Mouse (Mus musculus) forebrain, embryonic 15.5 days (tissue): Measurements from ENCODE around the gene Trit1. TPM values are rescaled to one million over a fixed set of nuclear protein-coding genes. Genes with fewer than 3 reads are reported as not detected.

Experiments used
- ATAC-seq: fragments of 200-750 bp; cut with Nextera tagmentation; replicated peaks from 2 replicates; pipeline ENCODE4 v1.8.0; 2017; ENCODE audit warnings: mild to moderate bottlenecking, moderate TSS enrichment, moderate library complexity
- H3K27ac ChIP-seq: fragments of 300-500 bp; sonication (generic); replicated peaks from 2 replicates; pipeline ENCODE4 v1.5.1; 2015; ENCODE audit warnings: mild to moderate bottlenecking, inconsistent platforms
- H3K27me3 ChIP-seq: fragments of 300-500 bp; sonication (generic); 2 replicates; pipeline ENCODE4 v1.6.1; 2015; ENCODE audit warnings: inconsistent platforms
- H3K36me3 ChIP-seq: fragments of 300-500 bp; sonication (generic); 2 replicates; pipeline ENCODE4 v1.6.1; 2015; ENCODE audit warnings: mild to moderate bottlenecking, inconsistent platforms
- H3K4me1 ChIP-seq: fragments of 300-500 bp; sonication (generic); 2 replicates; pipeline ENCODE4 v1.6.1; 2015; ENCODE audit warnings: inconsistent platforms
- H3K4me2 ChIP-seq: fragments of 300-500 bp; sonication (generic); replicated peaks from 2 replicates; pipeline ENCODE4 v1.6.1; 2015; ENCODE audit warnings: mild to moderate bottlenecking, inconsistent platforms
- H3K4me3 ChIP-seq: fragments of 300-500 bp; sonication (generic); 2 replicates; pipeline ENCODE4 v1.5.1; 2015; ENCODE audit warnings: mild to moderate bottlenecking, inconsistent platforms
- H3K9ac ChIP-seq: fragments of 300-500 bp; sonication (generic); replicated peaks from 2 replicates; pipeline ENCODE4 v1.6.1; 2015; ENCODE audit warnings: mild to moderate bottlenecking, inconsistent platforms
- H3K9me3 ChIP-seq: fragments of 300-500 bp; sonication (generic); 2 replicates; pipeline ENCODE4 v1.6.1; 2016; ENCODE audit warnings: inconsistent platforms
- WGBS: fragments of 180-500 bp; shearing (Covaris S2); methylation state at CpG from one replicate; pipeline ENCODE4 v1.1.7; 2015; ENCODE audit warnings: mixed read lengths; 5-methylcytosine and 5-hydroxymethylcytosine counted together
- polyA plus RNA-seq: library from polyadenylated mRNA; unstranded; fragments of >200 nt; fragmentation: Nextera tagmentation; extraction: Ambion mirVana; gene quantifications from 2 replicates; pipeline ENCODE4 v1.2.1, GENCODE M21; 2015

Gene Trit1
- polyA plus RNA-seq, 1 experiment from 2014 or later, result 31.6 TPM

DNA sequence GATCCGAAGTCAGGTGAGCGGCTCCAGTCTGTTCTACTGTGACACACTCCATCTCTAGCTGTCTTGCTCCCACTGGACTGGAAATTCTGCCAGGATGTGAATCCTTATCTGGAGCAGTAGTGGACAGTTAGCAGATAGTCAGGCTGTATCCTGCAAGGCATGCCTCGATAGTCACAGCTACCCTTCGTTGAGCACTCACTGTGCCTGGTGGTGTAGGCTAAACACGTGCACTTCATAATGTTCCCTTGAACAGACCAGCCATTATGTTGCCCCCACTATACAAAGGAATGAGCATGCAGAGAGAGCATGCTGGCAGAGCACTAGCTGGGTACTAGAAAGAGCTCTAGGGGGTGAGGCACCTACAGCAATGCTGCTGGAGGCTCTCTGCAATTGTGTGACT lies 45.3 kb downstream of the Trit1 start:
- WGBS, result 63% methylated on average over 5 of the region's 5 CpGs

DNA sequence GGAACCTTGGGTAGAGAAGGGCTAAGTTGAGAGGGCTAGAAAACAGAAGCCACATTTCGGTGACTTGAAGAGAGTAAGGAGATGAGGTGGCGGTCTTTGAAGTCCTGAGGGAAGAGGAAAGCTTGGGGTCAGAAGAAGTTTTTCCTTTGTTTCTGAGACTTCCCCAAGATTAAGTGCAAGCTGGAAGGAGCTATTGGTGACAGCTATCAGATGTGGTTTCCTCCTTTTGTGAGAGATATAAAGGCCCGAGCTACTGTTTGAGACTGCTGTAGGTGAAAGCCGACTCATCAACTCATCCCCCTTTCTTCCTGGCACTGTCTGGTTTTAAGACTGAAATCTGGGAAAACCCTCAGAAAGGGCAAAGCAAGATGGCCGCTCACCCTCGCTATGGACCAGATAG lies 52.2 kb downstream of the Trit1 start:
- H3K4me2 ChIP-seq, result no peak overlapping the region

More for the DNA sequence above, 45.3 kb downstream of the Trit1 start:
- ATAC-seq, result peak; percentile 61; the same call in 1 of the 2 replicates
- Histone ChIP-seq H3K4me1 (no peaks in the 10 kb centered on the region), H3K4me3 (no peak overlapping the region), H3K9ac (no peak overlapping the region), H3K27ac (no peak overlapping the region), H3K36me3 (peaks cover 10% of the 10 kb centered on the region), H3K27me3 (no peaks in the 10 kb centered on the region), H3K9me3 (no peaks in the 10 kb centered on the region), H3K4me2 (no peak overlapping the region)

GRCm38 (mm10) chr4:123071266-123071966 lies 55.0 kb downstream of the Trit1 start:
- Histone ChIP-seq H3K4me1 (peaks cover 4% of the 10 kb centered on the region), H3K27ac (no peak overlapping the region), H3K4me3 (no peak overlapping the region), H3K27me3 (no peaks in the 10 kb centered on the region), H3K9me3 (no peaks in the 10 kb centered on the region), H3K9ac (no peak overlapping the region), H3K36me3 (no peaks in the 10 kb centered on the region), H3K4me2 (no peak overlapping the region)
- 15% methylated on average over 13 of the region's 13 CpGs for WGBS
- ATAC-seq, result no peak

More for the DNA sequence above, 52.2 kb downstream of the Trit1 start:
- no peaks in the 10 kb centered on the region for H3K9me3 ChIP-seq
- H3K27ac ChIP-seq, result no peak overlapping the region
- no peak overlapping the region for H3K4me3 ChIP-seq
- WGBS, result 87% methylated on average over 6 of the region's 6 CpGs
- H3K4me1 ChIP-seq, result peaks cover 4% of the 10 kb centered on the region
- no peak for ATAC-seq
- H3K9ac ChIP-seq, result no peak overlapping the region
- no peaks in the 10 kb centered on the region for H3K27me3 ChIP-seq
- H3K36me3 ChIP-seq, result no peaks in the 10 kb centered on the region

GRCm38 (mm10) chr4:123076928-123077327 lies 60.5 kb downstream of the Trit1 start:
- no peak for ATAC-seq
- H3K4me1 ChIP-seq, result peaks cover 4% of the 10 kb centered on the region; the same call in 1 of the 2 replicates
- no peaks in the 10 kb centered on the region for H3K9me3 ChIP-seq
- H3K9ac ChIP-seq, result no peak overlapping the region
- H3K27ac ChIP-seq, result no peak overlapping the region
- no peaks in the 10 kb centered on the region for H3K27me3 ChIP-seq
- WGBS, result 75% methylated on average over 8 of the region's 8 CpGs
- H3K4me3 ChIP-seq, result no peak overlapping the region
- no peak overlapping the region for H3K4me2 ChIP-seq
- H3K36me3 ChIP-seq, result no peaks in the 10 kb centered on the region

DNA sequence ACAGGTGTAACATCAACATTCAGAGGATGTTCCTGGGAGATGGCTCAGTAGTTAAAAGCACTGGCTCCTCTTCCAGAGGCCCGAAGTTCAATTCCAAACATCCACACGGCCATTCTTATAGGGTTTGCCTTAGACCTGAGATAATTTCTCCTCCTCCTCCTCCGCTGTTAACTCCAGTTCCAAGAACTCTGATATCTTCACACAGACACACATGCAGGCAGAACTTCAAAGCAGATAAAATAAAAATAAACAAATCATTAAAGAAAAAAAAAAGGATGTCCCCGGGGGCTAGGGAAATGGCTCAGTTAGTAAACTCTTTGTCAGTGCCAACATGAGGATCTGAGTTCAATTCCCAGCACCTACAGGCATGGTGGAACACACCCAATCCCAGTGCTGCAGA lies 61.8 kb downstream of the Trit1 start:
- no peak overlapping the region for H3K4me2 ChIP-seq
- no peak overlapping the region for H3K9ac ChIP-seq
- no peak overlapping the region for H3K27ac ChIP-seq
- H3K27me3 ChIP-seq, result no peaks in the 10 kb centered on the region
- H3K4me1 ChIP-seq, result peaks cover 4% of the 10 kb centered on the region; the same call in 1 of the 2 replicates
- ATAC-seq, result no peak
- WGBS, result 88% methylated on average over 4 of the region's 4 CpGs
- no peaks in the 10 kb centered on the region for H3K9me3 ChIP-seq
- no peaks in the 10 kb centered on the region for H3K36me3 ChIP-seq
- no peak overlapping the region for H3K4me3 ChIP-seq

DNA sequence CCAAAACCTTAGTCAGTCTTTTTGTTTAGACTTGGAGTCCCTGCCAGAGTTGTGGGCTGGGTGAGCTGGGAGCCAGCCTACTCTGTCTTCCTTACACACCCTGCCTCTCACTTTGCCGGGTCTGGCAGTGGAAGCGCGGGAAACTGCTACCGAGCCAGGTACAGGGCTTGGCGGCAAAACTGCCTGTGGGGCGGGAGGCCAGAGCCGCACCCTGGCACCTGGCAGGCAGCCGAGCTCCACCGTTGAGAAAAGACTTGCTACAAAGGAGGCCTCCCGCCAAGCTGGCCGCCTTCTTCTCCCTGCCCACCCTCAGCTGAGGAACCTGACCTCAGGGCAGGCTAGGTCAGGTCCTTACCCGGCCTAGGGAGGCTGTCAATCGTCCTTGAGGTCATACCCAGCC lies 64.4 kb downstream of the Trit1 start:
- Histone ChIP-seq H3K9ac (no peak overlapping the region), H3K9me3 (no peaks in the 10 kb centered on the region), H3K4me2 (no peak overlapping the region), H3K27me3 (no peaks in the 10 kb centered on the region), H3K27ac (no peak overlapping the region), H3K36me3 (no peaks in the 10 kb centered on the region), H3K4me1 (peaks cover 4% of the 10 kb centered on the region; the same call in 1 of the 2 replicates), H3K4me3 (no peak overlapping the region)
- 38% methylated on average over 13 of the region's 13 CpGs for WGBS
- no peak for ATAC-seq

DNA sequence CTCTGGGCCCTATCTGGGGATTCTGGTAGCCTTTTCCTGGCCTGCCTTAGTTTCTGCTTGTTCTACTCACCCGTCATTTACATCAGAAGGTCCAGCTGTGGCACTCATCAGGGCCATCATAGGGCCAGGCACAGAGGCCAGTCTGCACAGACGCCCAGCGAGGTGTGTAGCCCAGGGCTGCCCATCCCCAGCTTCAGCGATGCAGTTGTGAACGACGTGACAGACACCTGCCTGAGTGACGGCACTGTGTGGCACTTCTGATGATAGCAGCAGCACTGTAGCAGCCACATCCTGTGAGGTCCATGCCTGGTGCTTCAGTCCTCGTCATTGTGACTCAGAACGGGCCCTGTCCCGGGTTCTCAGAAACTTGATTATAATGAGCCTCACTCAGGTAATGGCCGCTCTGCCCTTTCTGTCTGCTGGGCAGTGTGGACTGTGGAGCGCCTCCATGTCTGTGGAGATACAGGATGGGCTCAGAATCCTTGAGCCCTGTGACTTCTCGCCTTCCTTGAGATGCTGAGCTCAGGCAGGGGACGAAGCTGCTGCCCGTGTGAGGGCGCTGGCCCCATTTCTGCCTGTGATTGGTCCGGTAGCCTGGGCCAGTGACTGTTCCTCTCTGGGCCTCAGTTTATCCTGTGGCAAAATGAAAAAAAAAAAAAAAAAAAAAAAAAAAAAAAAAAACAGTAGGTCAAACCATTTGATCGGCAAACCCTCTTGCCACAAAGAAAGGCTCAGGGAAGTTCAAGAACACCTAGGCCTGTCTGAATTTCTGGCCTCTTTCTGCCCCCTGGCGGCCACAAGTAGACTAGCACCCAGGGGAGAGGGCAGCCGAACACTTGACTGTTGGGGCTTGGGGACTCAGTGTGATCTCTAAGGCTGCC lies 66.1 kb downstream of the Trit1 start:
- ATAC-seq, result peak; percentile 79
- 70% methylated on average over 20 of the region's 20 CpGs for WGBS
- H3K4me3 ChIP-seq, result no peak overlapping the region
- no peaks in the 10 kb centered on the region for H3K36me3 ChIP-seq
- no peak overlapping the region for H3K4me2 ChIP-seq
- H3K4me1 ChIP-seq, result peaks cover 4% of the 10 kb centered on the region; the same call in 1 of the 2 replicates
- H3K27ac ChIP-seq, result no peak overlapping the region
- H3K9ac ChIP-seq, result no peak overlapping the region
- no peaks in the 10 kb centered on the region for H3K9me3 ChIP-seq
- no peaks in the 10 kb centered on the region for H3K27me3 ChIP-seq

DNA sequence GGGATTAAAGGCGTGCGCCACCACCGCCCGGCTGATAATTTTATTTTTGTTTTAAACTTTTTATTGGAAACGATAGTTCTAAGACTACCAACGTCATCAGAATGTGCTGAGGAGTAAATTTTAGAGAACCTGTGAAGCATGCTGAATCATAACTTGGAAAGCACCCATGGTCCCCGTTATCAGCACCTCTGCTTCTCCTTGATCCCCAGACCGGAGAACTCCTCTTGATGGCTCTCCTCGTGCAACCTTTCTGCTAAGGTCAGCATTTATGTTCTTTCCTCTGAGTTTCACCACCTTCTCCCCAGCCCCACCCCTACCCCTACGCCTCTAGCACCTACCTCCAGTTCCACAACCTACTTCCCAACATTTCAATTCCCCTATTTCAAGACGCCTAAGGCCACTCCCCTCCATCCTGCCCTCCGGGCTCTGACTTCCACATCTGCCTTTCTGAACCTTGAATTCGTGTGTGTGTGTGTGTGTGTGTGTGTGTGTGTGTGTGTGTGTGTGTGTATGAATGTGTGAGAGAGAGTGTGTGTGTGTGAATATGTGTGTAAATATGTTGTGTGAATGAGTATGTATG lies 67.0 kb downstream of the Trit1 start:
- H3K4me2 ChIP-seq, result no peak overlapping the region
- no peaks in the 10 kb centered on the region for H3K9me3 ChIP-seq
- no peaks in the 10 kb centered on the region for H3K36me3 ChIP-seq
- H3K4me3 ChIP-seq, result no peak overlapping the region
- H3K27ac ChIP-seq, result no peak overlapping the region
- no peak for ATAC-seq
- WGBS, result 70% methylated on average over 13 of the region's 13 CpGs
- H3K4me1 ChIP-seq, result peaks cover 4% of the 10 kb centered on the region; the same call in 1 of the 2 replicates
- no peaks in the 10 kb centered on the region for H3K27me3 ChIP-seq
- no peak overlapping the region for H3K9ac ChIP-seq

- ATAC-seq, result no peak
- no peak overlapping the region for H3K27ac ChIP-seq
- no peaks in the 10 kb centered on the region for H3K36me3 ChIP-seq
- no peak overlapping the region for H3K9ac ChIP-seq
- H3K9me3 ChIP-seq, result no peaks in the 10 kb centered on the region
- H3K4me1 ChIP-seq, result peaks cover 8% of the 10 kb centered on the region; the same call in 1 of the 2 replicates
- no peak overlapping the region for H3K4me3 ChIP-seq
- WGBS, result 82% methylated on average over 2 of the region's 2 CpGs
- no peak overlapping the region for H3K4me2 ChIP-seq
- H3K27me3 ChIP-seq, result no peaks in the 10 kb centered on the region
These were observed 68.9 kb downstream of the Trit1 start for GRCm38 (mm10) chr4:123085290-123085689.

DNA sequence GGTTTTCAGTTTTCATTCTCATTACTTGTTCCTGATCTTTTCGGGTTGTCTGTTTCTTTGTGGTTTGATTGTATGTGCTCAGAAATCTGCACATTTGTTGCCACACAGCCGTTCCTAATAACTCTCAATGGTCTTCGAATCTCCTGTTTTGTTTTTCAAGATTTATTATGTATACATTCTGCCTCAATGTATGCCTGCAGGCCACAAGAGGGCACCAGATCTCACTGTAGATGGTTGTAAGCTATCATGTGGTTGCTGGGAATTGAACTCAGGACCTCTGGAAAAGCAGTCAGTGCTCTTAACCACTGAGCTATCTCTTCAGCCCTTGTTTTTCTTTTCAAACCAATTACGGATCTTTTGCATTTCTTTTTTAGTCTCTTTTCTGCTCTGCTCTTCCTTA lies 70.0 kb downstream of the Trit1 start:
- H3K9me3 ChIP-seq, result no peaks in the 10 kb centered on the region
- 0 out of 2 replicates have a peak, but pooled peaks cover 4% of the 10 kb centered on the region for H3K4me1 ChIP-seq
- 87% methylated on average over 4 of the region's 4 CpGs for WGBS
- H3K4me2 ChIP-seq, result no peak overlapping the region
- no peak overlapping the region for H3K9ac ChIP-seq
- H3K27ac ChIP-seq, result no peak overlapping the region
- no peaks in the 10 kb centered on the region for H3K36me3 ChIP-seq
- no peak for ATAC-seq
- no peak overlapping the region for H3K4me3 ChIP-seq
- H3K27me3 ChIP-seq, result no peaks in the 10 kb centered on the region

DNA sequence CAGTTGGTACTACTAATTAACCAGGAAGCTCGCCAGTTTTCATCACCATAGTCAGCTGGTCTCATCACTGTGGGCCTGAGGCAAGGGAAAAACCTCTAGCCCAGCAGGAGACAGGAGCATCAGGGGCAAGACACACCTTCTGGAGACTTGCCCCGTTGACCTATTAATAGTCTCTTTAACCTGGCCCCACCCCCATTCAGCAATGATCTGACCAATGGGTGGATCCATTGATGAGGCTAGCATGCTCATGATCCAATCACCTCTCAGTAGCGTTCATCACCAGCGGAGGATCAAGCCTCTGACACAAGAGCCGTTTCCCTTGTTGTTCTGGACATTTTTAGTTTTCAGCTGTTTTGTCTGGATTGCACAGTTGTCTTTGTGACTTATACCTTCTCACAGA lies 76.2 kb downstream of the Trit1 start:
- 65% methylated on average over 5 of the region's 5 CpGs for WGBS
- Histone ChIP-seq H3K4me2 (no peak overlapping the region), H3K27ac (no peak overlapping the region), H3K27me3 (no peaks in the 10 kb centered on the region), H3K4me3 (no peak overlapping the region), H3K4me1 (0 out of 2 replicates have a peak, but pooled peaks cover 4% of the 10 kb centered on the region), H3K9me3 (no peaks in the 10 kb centered on the region), H3K36me3 (no peaks in the 10 kb centered on the region), H3K9ac (no peak overlapping the region)
- no peak for ATAC-seq
